Mouse (Mus musculus) CH12.LX (cell line): Measurements from ENCODE around the gene Xlr4a.

Experiments
- CHD2 ChIP-seq: IDR thresholded peaks from 2 replicates; pipeline ENCODE4 v1.6.1; 2011; ENCODE audit warnings: low read length, improper control_type of control experiment
- CTCF ChIP-seq, 2 experiments: IDR thresholded peaks in 1 of 2; conservative IDR thresholded peaks in 1 of 2; 2 replicates each; pipeline ENCODE4 v1.5.1; 2011 to 2012; ENCODE audit warnings: low read depth in 2 of 2, low read length in 2 of 2, improper control_type of control experiment in 1 of 2, inconsistent platforms in 1 of 2, mild to moderate bottlenecking in 1 of 2, moderate library complexity in 1 of 2
- POLR2A ChIP-seq: IDR thresholded peaks from 2 replicates; pipeline ENCODE4 v1.6.1; 2011; ENCODE audit warnings: low read depth, mild to moderate bottlenecking, improper control_type of control experiment, low read length
- USF1 ChIP-seq: IDR thresholded peaks from 2 replicates; pipeline ENCODE4 v1.6.1; 2014; ENCODE audit warnings: low read depth, mild to moderate bottlenecking, inconsistent platforms, low read length, improper control_type of control experiment
- ZMIZ1 ChIP-seq: IDR thresholded peaks from 2 replicates; pipeline ENCODE4 v1.6.1; 2012; ENCODE audit warnings: low read depth, mild to moderate bottlenecking, inconsistent platforms, low read length, improper control_type of control experiment

DNA sequence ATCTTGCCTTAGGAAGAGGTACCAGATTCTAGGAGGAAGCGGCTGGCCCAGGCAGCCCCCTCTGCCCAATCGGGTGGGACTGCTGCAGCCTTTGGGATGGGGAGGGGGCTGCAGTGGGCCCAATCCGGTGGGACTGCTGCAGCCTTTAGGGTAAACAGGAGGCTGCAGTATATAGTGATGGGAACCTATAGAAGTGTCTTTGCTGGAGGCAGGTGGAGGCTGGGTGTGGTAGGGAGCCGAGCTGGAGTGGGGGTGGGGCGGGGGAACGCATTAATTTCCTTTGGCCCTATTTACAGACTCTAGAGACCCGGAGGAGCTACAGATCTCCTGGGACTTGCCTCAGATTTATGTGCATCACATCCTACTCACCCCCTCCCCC, 17.9 kb downstream of the Xlr4a start, which contains the start of gene Pnma3:
- TF ChIP-seq POLR2A = no peak
- no peak for TF ChIP-seq CTCF (conservative IDR thresholded peaks at IDR 0.05 in 1 of 2, IDR thresholded peaks at IDR 0.05 in 1 of 2; ENCODE audit: low read depth in 2 of 2, low read length in 2 of 2)
- TF ChIP-seq USF1 = no peak
- TF ChIP-seq CHD2 = no peak
- no peak for TF ChIP-seq ZMIZ1
